Mouse (Mus musculus): Measurements from ENCODE around the gene Zfp493.
"Not testable (repeated sequence)": the region's sequence is repeated elsewhere in the genome, so short reads cannot be mapped to it uniquely, and the experiment has no call there.

The Zfp493 gene

DNA sequence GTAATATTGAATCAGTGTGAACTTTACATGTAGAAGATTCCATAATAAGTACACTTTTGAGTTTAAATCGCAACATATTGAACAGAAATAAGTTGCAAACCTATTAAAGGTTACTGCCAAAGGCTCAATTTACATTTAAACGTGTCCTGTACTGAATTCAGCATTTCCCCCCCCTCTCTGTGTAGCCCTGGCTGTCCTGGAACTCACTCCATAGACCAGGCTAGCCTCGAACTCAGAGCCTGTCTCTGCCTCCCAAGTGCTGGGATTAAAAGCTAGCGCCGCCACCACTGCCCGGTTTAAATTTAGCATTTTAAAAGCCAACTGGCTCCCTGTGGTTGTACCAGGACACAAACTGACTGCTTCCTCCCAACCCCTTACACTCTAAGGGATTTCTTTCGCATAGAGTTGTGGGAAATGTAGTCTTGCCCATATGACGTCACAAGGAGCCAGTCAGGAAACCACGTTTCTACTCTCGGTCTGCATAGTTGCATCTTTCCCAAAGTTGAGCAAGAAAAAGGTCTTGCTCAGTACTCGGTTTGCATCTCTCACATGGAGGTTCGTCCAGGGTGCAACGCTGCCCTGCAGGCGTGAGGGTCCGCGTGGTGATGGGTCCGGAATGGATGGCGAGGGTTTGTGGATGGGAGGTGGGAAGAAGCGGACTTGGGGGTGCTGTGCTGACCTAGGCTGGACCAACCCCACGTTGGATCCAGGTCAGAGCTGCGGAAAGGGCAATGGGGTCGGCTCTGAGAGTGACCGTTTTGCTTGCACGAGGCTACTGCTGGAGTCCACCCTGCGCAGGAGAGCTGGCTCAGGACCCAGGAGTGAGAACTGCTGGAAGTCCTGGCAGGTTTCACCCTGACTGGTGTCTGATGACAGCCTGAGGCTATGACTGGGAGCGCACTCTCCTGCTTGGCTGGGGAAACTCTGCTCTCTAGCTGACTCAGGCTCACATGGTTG lies at the start of gene Zfp493:
Gene Zfp493, plus strand, starts transcription at position 429 of the 957 bp plus-strand sequence.
- in situ Hi-C loops (cut with MseI, MboI): no loop called here

DNA sequence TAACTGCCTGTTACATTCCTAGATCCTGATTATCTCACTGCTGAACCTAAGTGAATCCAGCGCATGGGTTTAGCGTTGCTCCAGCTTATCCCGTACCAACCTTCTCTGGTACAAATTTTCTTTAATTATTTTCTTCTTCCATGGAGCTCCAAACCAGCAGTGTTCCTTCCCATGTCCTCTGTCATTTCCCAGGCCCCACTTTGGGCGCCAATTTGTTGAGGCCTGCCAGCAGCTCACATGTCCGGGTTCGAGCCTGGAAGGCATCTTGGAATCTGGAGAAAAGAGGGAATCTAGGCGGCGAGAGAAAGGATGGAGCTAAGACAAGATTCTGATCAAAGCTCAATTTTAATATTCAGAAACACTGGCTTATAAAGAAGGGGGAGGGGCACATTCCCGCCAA lies 45.1 kb upstream of the Zfp493 start:
- in situ Hi-C loops (cut with MseI, MboI): not testable (repeated sequence)

DNA sequence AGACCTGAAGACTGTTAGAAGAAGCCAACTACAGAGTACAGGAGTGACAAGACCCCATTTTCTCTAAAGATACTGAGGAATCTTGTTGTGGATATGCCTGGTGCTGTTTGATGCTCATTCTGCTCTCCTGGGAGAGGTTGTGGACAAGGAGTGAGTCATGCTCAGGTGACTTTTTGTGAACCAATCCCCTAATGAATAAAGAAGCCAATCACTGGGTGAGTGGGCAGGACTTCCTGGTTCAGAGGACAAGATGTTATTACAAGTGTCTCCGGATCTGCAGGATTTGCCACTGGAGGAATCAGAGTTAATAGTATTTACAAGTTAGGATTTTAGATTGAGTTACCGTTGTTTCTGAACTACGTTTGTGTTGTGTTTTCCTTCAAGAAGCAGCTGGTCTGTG lies 36.6 kb upstream of the Zfp493 start:
- in situ Hi-C loops (cut with MseI, MboI): no loop called here

DNA sequence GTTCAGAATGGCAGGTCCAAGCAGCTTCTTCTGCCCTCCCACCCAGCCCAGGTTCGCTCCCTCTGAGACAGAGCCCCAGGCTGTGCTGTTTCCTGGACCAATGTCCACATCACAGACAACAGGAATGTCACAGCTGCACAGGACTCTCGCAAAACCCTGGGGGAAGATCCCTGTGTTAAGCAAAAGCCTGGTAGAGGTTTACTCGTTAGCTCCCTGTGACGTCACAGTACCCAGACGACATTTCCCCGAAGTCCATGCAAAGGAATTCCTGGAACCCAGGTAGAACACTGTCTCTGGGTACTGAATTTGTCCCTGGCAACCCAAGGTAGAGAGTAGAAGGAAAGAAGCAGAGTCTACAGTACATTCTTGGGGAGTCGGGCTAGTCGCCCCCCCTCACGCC lies 35.6 kb upstream of the Zfp493 start:
- in situ Hi-C loops (cut with MseI, MboI): no loop called here

DNA sequence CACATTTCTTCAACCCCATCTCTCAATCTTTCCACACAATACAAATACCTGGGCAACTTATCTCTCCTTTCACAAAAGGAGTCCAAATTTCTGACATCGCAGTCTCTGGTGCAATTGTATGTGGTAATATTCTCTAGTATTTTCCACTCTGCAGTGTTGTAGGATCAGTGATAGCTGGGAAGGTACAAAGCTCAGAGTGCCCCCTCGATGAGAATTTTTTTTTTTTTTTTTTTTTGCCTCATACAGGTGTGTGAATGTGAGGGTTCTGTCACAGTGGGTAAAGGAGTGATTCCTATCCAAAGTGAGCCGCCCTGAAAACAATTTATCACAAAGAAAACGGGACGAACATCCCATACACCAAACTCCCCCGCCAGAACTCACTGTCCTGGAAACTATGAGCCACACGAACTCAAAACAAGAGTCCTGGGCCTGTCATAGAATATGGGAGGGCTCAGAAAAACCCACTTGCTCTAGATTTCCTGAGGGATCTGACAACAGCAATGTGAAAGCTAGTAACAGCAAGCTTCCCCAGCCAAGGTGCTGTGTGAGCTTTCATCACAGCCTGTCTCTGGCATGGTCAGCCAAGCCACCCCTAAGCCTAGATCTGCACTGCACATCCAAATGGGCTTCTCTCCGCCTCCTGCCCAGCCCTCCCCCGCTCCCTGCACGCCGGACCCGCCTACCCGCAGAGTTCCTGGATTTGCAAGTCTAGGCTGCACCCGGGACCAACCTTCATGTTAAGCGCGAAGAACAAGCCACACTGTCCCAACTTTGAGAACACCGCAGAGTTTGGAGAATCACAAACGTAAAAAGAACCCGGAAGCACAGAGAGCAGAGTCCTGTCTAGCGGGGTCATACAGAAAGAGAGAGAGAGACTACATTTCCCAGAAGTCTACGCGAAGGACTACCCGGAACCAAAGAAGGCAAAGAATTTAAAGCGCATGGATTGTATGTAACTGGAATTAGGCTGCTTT lies 24.9 kb upstream of the Zfp493 start, which contains the start of gene Zfp85:
Gene Zfp85, minus strand, starts transcription at position 896 of the 974 bp plus-strand sequence.
- in situ Hi-C loops (cut with MseI, MboI): no loop called here

DNA sequence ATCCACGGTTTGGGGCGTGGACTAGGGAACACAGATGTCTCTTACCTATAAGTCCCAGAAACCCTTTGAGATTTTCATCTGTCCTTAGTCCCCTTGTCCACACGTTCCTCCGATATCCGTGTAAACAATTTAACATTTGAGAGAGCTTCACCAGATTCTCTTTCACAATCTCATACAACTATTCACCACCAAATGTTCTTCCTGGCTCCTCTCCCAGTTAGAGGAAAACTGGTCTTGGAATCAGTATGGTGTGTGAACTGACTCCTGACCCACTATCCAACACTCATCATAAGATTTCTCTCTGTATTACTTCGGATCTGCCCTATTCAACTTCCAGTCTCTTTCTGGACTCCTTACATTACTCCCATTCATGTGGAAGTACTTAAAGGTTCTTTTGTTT lies 23.7 kb upstream of the Zfp493 start:
- in situ Hi-C loops (cut with MseI, MboI): no loop called here

DNA sequence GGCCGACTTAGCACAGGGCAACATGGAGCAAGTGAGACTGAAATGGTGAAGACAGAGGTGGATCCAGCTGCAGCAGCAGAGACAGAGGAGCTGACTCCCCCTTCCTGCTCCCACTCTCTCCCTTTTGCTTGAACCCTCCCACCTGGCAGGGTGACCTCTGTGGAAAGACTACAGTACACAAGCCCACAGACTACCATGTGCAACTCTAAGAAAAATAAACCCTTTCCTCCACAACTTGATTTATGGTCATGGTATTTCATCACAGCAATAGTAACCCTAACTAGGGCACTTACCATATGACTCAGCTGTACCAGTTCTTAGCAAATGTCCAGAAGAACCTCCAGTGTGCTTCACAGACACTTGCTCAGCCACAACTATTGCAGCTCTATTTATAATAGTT lies 19.5 kb upstream of the Zfp493 start:
- in situ Hi-C loops (cut with MseI, MboI): no loop called here

DNA sequence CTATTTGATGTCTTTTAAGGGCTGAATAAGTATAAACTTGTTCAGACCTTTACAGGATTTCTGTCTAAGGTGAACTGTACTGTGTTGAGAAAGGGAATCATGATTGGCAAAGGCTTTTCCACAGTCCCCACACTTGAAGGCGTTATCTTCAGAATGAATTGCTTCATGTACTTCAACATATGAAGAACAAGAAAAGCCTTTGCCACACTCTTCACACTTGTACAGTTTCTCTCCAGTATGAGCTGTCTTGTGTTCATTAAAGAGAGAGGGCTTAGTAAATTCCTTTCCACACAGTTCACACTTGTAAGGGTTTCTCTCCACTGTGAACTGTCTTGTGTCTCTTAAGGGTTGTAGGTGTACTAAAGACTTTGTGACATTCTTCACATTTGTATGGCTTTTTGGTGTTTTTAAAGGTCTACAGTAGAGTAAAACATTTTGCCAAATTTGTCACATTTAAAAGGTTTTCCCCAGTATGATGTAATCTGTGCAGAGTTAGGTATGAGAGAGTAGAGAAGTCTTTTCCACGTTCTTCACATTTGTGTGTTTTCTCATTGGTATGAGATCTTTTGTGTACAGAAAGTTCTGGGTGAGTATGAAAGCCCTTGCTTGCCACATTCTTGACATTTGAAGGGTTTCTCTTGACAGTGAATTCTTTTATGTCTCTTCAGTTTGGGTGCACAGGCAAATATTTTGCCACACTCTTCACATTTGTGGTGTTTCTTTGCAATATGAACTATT lies 16.3 kb upstream of the Zfp493 start:
- in situ Hi-C loops (cut with MseI, MboI): no loop called here

DNA sequence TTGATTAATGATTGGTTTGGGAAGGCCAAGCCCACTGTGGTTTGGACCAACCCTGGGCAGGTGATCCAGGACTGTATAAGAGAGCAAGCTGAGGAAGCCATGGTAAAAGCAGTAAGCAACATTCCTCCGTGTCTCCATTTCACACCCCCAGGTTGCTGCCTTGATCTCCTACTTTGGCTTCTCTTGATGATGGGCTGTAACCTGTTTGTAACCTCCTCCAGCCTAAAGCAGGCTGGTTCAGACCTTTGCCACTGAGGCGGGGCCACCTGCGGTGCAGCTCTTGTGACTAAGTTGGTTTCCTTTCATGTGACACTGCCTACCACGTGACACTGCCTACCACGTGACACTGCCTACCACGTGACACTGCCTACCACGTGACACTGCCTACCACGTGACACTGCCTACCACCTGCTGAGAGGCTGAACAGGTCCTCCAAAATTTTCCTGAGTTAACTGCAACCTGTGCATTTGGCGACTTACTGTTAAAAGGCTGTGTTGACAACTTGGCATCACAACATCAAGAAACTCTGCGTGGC lies 12.5 kb downstream of the Zfp493 start:
- in situ Hi-C loops (cut with MseI, MboI): loop anchor here in 1 of 2 experiments (10.0 kb wide), 1 partner anchor 63 kb away; no protein-coding TSS in a partner anchor

DNA sequence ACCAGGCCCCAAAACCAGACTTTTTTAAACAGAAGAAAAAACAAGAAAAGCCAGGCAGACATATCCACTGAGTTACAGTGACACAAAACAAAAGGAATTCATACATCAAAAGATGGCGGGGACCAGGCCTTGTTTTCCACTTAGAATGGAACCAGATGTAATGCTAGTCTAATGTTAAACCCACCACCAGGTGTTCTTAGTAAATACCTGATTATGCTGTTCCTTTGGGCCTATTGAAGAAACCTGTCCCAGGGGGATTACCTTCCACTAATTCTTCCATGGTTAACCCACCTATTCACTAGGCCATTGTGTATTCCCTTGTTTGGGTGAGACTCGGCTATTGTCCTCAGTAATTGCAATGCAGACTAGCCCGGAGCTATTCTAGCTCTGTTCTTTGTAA lies 19.1 kb downstream of the Zfp493 start:
- in situ Hi-C loops (cut with MseI, MboI): loop anchor here in 1 of 2 experiments (10.0 kb wide), 1 partner anchor 56 kb away; no protein-coding TSS in a partner anchor

DNA sequence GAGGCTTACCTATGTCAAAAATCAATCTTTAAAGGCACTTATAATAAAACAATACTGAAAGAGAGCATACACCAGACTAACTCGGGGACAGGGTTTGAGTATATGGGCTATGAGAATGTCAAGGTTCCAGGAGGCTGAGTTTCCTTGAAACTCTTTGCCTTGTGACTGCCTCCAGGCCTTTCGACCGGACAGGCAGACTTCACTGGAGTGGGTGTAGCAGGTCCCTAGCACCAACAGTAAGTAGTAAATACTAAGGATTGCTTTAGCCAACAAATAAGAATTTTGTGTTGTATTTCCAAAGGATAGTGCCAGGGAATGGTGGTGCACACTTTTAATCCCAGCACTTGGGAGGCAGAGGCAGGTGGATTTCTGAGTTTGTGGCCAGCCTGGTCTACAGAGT lies 19.7 kb downstream of the Zfp493 start:
- in situ Hi-C loops (cut with MseI, MboI): loop anchor here in 1 of 2 experiments (10.0 kb wide), 1 partner anchor 56 kb away; no protein-coding TSS in a partner anchor

DNA sequence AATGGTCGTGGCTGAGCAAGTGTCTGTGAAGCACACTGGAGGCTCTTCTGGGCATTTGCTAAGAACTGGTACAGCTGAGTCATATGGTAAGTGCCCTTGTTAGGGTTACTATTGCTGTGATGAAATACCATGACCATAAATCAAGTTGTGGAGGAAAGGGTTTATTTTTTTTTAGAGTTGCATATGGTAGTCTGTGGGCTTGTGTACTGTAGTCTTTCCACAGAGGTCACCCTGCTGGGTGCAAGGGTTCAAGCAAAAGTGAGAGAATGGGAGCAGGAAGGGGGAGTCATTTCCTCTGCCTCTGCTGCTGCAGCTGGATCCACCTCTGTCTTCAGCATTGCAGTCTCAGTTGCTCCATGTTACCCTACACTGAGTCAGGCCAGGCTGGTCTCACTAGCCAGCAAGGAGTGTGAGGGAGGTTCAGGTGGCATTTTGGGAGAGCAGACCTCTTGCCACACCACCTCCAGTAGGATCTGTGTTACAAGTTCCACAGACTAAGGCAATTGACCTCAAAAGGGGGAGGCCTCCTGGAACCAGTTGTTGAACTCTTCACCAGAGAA lies 32.2 kb downstream of the Zfp493 start:
- in situ Hi-C loops (cut with MseI, MboI): no loop called here

DNA sequence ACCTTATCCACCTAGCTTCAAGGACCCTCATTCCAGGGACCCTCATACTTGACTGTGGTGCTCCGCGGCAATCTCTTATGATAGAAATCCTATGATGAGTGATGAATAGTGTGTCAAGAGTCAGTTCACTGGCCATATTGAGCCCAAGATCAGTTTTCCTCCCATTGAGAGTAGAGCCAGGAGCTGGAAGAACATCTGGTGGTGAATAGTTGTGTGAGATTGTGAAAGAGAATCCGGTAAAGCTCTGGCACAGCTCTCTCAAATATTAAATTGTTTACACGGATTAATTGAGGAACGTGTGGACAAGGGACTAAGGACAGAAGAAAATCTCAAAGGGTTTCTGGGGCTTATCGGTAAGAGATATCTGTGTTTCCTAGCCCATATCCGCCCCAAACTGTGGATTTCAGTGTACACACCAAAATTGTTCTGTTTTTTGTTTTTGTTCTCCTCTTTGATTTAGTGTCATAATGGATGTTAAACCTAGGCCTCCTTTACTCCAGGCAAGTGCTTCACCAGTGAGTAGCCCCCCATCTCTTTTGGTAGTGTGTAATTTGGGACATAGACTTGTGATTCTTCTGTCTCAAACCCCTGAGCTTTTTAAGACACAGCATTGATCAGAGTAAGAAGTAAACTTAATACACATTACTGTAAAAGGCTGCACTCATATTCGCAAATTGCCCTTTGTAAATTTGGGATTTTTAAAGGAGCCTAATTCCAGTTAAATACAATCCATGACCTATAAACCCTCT lies 33.6 kb downstream of the Zfp493 start:
- in situ Hi-C loops (cut with MseI, MboI): no loop called here

DNA sequence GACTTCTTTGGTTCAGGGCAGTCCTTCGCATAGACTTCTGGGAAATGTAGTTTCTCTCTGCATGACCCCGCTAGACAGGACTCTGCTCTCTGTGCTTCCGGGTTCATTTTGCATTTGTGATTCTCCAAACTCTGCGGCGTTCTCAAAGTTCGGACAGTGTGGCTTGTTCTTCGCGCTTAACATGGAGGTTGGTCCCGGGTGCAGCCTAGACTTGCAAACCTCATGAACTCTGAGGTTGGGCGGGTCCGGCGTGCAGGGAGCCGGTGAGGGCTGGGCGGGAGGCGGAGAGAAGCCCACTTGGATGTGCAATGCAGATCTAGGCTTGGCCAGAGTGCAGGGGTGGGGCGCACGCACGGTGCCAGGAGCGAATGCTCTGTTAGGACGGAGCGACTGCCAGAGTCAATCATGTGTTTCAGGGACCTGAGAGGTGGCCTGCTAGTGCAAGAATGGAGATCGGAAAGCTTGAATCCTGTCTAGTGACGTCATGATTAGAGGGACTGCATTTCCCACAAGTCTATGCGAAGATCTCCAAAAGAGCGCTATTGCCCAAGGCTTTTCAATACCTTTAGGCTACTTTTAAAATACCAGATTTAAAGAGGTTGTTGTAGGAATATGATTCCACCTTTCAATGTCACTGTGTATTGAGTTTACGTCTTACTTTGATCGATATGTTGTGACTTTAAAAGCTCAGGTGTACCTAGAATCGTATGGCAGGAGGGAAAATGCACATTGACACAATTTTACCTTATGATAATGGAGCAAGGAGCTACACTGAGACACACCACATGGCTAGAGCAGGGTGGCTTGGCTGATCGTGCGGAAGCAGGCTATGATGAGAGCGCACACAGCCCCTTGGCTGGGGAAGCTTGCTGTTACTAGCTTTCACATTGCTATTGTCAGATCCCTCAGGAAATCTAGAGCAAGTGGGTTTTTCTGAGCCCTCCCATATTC lies 34.5 kb downstream of the Zfp493 start, which contains the start of gene Zfp273:
Gene Zfp273, plus strand, starts transcription at position 31 of the 951 bp plus-strand sequence.
- in situ Hi-C loops (cut with MseI, MboI): no loop called here

DNA sequence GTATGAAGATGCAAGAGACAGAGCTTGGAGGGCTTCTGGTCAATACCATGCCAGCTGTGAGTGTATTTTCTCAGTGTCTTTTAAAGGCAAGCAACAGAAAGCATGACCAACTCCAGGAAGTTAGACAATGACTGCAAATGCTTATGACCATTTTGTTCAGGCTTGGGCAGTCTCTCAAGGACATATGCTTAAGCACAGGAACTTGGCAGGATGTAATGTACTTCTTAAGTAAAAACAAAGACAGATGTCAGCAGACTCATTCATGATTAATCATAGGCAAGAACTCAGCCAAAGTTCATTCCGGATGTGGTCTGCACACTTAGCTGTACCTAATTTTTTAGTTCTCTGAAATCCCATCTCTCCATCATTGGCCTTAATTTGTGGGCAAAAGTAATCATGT lies 39.1 kb downstream of the Zfp493 start:
- in situ Hi-C loops (cut with MseI, MboI): no loop called here

DNA sequence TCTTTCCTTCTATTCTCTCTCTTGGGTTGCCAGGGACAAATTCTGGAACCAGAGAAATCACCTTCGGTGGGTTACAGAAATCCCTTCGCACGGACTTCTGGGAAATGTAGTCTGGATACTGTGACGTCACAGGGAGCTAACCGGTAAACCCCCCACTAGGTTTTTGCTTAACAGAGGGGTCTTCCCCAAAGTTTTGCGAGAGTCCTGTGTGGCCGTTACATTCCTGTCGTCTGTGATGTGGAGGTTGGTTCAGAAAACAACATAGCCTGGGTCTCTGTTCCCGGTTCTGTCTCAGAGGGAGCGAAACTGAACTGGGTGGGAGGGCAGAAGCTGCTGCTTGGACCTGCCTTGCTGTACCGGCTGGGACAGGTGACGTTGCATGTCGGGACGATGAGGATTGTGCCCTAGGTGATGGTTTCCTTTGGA lies 51.4 kb downstream of the Zfp493 start, which contains the start of gene Gm10037:
Gene Gm10037, plus strand, starts transcription at position 196 of the 426 bp plus-strand sequence.
- in situ Hi-C loops (cut with MseI, MboI): loop anchor here in 1 of 2 experiments (25.0 kb wide), 1 partner anchor 169 kb away; no protein-coding TSS in a partner anchor

DNA sequence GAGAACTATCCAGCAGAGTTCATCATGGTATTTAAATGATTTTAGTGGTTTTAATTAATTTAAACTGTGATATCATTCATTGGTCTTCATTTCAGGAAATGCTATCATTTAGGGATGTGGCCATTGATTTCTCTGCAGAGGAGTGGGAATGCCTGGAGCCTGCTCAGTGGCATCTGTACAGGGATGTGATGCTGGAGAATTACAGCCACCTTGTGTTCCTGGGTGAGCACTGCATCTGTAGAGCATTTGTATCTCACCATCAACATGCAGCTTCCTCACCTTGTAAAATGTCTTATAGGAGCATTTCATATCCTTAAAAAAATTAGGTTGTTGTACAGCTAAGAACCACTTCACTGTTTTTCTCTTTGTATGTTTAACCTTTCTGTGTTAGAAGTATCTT lies 53.6 kb downstream of the Zfp493 start:
- in situ Hi-C loops (cut with MseI, MboI): loop anchor here in 1 of 2 experiments (25.0 kb wide), 1 partner anchor 171 kb away; no protein-coding TSS in a partner anchor
